Mouse (Mus musculus): ENCODE data around the gene Chek2.
"Not testable (repeated sequence)": the region's sequence is repeated elsewhere in the genome, so short reads cannot be mapped to it uniquely, and the experiment has no call there.

The Chek2 gene

GRCm38 (mm10) chr5:110839678-110840365, at the start of gene Chek2, which contains the start of gene Hscb:
Gene Chek2 (plus strand): TSS chr5:110839979.
Gene Hscb (minus strand): TSS chr5:110839777.
- DNase-seq (ENCODE audit: low read depth, low spot score), result peak; percentile 99

GRCm38 (mm10) chr5:110794363-110794762, 45.4 kb upstream of the Chek2 start:
- no peak for DNase-seq (ENCODE audit: low read depth, low spot score)

DNA sequence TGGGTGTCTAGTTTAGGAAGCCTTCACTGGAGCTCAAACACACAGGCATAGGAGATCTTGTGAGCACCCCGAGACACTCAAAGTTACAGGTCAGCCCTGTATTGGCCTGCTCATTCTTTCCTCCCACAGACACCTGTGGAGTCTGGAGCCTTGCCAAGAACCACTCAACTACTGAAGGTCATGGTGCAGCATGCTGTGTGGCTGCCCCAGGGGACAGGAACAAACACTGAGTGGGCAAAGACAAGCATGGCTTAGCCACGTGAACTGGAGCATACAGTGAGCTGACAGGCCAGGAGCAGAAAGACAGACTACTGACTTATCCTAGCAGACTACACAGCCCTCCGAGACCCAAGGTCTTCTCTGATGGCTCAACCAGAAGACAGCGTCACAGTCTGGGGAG, 42.1 kb upstream of the Chek2 start:
- no peak for DNase-seq (ENCODE audit: low read depth, low spot score)

GRCm38 (mm10) chr5:110801036-110801624, 38.6 kb upstream of the Chek2 start:
- no peak for DNase-seq (ENCODE audit: low read depth, low spot score)

DNA sequence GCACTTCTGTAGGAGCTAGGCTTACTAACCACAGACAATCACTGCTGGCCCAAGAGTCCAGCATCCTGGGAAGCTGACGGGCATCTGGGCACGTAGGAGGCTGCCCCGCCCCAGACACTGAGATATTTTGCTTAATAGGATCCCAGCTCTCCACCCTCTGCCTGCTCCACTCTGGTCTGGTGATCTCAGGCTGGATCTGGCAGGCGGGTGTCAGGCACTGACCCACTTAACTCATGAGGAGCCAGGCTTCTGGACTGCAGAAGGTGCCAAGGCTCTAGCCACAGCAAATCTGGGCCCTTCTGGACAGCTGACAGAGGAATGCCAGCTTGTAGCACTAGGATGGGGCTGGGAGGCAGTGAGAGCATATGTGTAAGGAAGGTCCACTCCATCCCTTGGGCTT, 37.6 kb upstream of the Chek2 start:
- no peak for DNase-seq (ENCODE audit: low read depth, low spot score)

DNA sequence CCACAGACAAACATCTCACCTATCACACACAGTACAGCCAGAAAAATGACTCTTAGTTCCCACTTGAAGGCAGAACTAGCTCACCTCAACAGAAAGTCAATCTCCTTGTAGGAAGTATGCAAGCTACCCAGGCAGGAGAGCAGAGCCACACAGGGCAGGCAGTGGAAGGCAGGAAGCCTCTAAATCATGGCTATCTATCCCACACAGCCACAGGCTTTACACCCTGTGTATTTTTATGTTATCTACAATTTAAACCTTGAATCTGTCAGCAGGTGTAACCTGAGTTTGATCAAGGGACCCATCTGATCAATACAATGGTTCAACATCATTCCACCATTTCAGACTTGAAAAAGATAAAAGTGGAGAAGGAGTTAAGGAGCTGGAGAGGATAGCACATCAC, 37.0 kb upstream of the Chek2 start:
- DNase-seq (ENCODE audit: low read depth, low spot score), result no peak

DNA sequence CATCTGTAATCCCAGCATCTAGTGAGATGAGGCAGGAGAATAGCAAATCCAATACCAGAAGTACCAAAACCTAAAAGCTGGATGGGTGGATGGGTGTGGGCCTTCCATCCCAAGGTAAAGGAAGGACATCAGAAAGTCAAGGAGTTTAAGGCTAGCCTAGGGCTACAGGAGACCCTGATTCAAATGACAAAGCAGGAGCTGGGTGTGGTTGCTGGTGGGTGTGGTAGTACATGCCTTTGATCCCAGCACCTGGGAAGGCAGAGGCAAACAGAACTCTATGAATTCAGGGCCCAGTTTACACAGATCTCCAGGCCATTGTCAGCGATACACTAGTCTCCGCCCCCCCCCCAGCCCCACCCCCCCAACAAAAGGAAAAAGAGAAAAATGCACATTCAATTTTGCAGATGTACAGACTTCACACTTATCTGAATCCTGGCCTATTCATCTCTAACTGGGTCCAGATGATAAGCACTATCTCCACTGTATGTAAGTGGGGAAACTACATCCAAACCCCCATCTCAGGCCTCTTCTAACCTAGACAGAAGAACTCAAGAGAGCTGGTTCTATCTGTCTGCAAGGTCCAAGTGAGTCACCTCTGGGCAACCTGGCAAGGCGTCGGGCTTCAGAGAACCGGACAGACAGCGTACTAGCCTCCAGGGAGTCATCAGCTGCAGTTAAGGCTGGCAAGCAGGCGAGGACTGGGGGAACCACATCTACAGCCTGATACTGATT, 35.6 kb upstream of the Chek2 start:
- DNase-seq (ENCODE audit: low read depth, low spot score), result peak; percentile 99

DNA sequence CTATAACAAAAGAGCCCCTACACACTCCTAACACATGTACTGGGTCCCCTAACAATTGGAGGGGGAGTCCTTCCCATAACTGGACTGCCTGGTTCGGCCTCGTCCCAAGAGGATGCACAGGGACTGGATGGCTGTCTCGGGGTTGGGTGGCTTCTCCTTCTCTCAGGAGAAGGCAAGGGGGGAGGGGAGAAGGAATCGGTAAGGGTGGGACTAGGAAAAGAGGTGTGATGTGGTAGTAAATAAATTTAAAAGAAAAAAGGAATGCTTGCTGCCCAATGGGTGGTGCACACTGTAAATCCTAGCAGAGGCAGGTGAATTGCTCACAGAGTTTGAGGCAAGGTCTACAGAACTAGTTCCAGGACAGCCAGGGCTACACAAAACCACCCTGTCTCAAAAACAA, 33.6 kb upstream of the Chek2 start:
- peak; percentile 93 for DNase-seq (ENCODE audit: low read depth, low spot score)

- DNase-seq (ENCODE audit: low read depth, low spot score), result peak; percentile 85
These were observed 33.1 kb upstream of the Chek2 start for GRCm38 (mm10) chr5:110806676-110807075.

DNA sequence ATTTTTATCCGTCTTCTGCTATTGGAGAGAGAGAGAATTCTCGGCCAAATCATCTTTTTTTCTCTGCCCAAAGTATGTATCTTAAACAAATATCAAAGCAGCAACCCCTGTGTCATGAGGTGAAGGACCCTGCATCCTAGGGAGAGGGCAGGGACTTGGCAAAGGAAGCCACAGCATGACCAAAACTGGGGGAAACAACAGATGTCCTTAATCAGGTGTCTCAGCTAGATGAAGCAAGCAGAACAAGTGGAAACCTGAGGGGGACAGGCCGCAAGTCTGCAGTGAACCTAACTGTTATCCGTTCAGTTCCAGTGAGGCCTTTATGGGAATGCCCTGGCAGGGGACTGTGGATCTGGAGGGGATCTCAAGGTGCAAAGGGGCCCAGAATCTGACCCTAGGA, 32.3 kb upstream of the Chek2 start:
- DNase-seq (ENCODE audit: low read depth, low spot score), result no peak

DNA sequence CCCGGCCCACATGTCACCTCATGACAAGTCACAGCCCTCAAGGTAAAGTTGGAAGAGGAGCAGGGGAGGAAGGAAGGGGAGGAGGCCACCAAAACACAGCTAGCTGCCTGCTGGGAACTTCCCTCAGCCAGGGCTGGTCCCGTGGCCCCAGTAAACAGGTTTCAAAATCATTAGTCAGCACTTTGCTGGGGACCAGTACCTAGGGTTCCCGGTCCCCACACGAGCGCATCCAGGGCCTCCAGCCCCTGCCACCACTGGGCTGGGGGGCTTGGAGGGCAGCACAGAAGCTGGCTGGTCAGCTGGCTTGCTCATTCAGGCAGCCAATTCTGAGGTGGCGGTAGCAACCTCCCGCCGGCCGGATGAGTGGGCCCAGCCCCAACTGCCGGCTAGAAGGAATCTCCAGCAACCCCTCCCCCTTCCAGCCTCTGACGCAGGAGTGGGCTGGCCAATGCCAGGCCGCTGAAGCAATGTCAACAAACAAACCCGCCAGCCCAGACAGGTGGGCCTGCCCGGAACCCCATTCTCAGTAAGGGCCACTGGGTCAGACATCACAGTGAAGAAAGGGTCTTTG, 31.6 kb upstream of the Chek2 start:
- DNase-seq (ENCODE audit: low read depth, low spot score), result peak; percentile 85

- DNase-seq (ENCODE audit: low read depth, low spot score), result peak; percentile 89
These were observed 30.7 kb upstream of the Chek2 start for GRCm38 (mm10) chr5:110808821-110809666.

DNA sequence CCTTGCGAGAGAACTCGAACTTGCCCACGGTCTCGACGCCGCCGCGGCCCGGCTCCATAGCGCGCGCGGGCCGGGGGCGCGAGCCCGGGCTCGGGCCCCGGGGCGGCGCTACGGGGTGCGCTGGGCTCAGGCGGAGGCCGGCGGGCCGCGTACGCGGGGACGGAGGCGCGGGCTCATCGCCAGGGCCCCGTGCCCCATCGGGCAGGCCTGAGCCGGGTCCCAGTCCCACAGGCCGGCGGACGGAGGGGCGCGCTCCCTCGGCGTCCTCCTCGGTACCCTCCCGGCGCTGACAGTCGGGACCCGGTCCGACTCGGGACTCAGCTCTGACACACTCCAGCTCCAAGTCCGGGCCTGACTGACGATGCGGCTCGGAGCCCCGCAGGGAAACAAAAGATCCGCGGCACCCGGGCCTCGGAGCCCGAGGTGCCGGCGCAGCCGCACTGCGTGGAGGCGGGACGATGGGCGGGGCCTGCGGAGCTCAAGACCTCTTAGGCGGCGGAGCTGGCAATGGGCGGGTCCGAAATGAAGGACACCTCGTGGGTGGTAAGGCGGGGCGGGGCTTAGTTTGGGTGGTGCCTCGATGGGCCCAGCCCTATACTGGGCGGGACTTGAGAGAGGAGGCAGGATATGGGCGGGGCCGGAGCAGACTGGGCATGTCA, 30.0 kb upstream of the Chek2 start, which contains the start of gene Ulk1:
Gene Ulk1, minus strand, starts transcription at position 431 of the 659 bp plus-strand sequence.
- peak; percentile 99 for DNase-seq (ENCODE audit: low read depth, low spot score)

DNA sequence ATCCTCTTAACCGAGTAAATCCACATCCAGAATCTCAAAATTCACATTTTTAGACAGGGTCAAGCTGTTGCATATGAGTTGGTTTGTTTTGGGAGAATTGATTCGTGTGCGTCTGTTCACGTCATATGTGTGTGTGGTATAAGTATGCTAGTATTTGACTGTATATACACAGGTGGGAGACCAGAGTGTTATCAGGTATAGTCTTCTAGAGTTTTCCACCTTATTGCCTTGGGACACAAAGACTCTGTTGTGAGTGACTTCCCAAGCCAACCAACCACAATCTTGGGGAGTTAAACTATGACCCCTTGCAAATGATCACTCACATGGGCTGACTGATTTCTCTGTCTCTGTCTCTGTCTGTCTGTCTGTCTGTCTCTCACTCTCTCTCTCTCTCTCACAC, 15.4 kb upstream of the Chek2 start:
- DNase-seq (ENCODE audit: low read depth, low spot score), result no peak

DNA sequence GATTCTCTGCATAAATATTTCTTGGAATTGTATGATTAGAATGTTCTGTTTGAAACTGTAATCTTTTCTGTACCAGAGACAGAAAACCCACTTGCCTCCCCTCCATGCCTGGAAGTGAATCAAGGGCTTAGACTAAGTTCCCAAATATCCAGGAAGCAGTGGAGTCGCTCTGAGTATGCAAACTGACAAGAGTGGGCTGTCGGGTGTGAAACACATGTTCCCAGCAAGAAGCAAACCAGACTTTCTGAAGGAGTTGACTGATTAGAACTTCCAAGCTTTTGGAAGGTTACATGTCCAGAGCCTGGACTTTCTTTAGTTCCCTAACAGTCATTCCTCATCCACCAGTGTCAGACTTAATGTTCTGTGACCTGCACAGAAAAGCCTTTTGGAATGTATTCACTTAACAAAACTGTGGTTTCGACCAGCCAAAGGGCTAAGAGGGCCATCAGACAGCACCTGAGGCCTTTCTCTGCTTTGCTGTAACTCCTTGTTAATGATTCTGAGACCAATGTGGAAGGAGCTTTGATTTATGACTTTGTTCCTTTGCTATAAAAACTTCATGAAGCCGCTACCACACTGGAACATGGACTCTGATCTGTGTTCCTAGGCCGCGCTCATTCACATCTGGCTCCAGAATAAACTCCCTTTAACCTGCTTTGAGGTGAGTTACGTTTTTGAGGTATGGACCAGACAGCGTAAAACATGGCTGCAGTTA, 12.8 kb upstream of the Chek2 start:
- peak; percentile 1 for DNase-seq (ENCODE audit: low read depth, low spot score)

DNA sequence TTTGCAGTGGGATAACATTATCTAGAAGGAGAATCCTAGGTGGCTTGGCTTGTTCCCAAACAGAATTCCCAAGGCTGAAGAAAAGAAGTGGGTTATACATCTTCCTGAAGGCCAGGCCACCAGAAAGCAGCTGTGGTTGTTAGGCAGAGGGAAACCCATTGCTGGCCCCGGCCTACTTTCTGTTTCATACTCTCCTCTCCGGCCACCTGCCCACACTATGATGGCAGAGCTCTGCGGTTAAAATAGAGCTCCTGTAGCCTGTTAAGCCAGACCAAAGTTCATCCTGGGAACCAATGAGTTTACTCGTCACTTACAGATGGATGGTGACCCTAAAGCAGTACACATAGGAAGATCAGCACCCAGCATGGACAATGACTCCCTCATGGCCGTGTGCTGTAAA, 12.2 kb upstream of the Chek2 start:
- DNase-seq (ENCODE audit: low read depth, low spot score), result peak; percentile 0

GRCm38 (mm10) chr5:110831036-110831720, 8.6 kb upstream of the Chek2 start:
- DNase-seq (ENCODE audit: low read depth, low spot score), result peak; percentile 62

- no peak for DNase-seq (ENCODE audit: low read depth, low spot score)
These were observed 3.8 kb upstream of the Chek2 start for GRCm38 (mm10) chr5:110835959-110836358.

DNA sequence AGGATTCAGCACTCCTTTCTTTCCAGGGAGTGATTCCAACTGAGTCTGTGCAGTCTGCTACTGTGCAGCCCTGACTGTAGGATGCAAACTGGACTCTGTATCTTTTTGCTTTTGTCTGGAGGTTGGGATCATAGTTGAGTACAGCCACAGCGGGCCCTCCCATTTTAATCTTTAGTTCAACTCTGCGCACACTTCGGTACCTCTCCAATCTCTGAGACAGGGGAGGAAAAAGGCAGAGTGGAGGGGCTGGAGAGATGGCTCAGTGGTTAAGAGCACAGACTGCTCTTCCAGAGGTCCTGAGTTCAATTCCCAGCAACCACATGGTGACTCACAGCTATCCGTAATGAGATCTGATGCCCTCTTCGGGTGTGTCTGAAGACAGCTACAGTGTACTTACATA, 1.8 kb upstream of the Chek2 start:
- DNase-seq (ENCODE audit: low read depth, low spot score), result not testable (repeated sequence)
